Mouse (Mus musculus) ES-Bruce4 (cell line): ENCODE measurements around the gene Kdm2b. TPM values are rescaled to one million over a fixed set of nuclear protein-coding genes. Genes with fewer than 3 reads are reported as not detected.
"Not testable (repeated sequence)": the region's sequence is repeated elsewhere in the genome, so short reads cannot be mapped to it uniquely, and the experiment has no call there.

Source experiments
- H3K27ac ChIP-seq: 2 replicates; pipeline ENCODE4 v1.5.1; 2012; ENCODE audit warnings: low read length, inconsistent platforms; ENCODE audit not compliant: insufficient read depth
- H3K27me3 ChIP-seq: 2 replicates; pipeline ENCODE4 v1.6.1; 2012; ENCODE audit warnings: mild to moderate bottlenecking, low read length, inconsistent platforms; ENCODE audit not compliant: control insufficient read depth, poor library complexity, insufficient read depth, severe bottlenecking
- H3K36me3 ChIP-seq: 2 replicates; pipeline ENCODE4 v1.6.1; 2012; ENCODE audit warnings: inconsistent platforms, mild to moderate bottlenecking, low read length, moderate library complexity; ENCODE audit not compliant: control insufficient read depth, poor library complexity, insufficient read depth, severe bottlenecking
- H3K4me1 ChIP-seq: one replicate; pipeline ENCODE4 v1.8.1; 2011; ENCODE audit warnings: low read length; ENCODE audit not compliant: control insufficient read depth, insufficient read depth
- H3K4me3 ChIP-seq: 2 replicates; pipeline ENCODE4 v1.5.1; 2011; ENCODE audit warnings: low read depth, mild to moderate bottlenecking, low read length
- H3K9ac ChIP-seq: 2 replicates; pipeline ENCODE4 v1.6.1; 2012; ENCODE audit warnings: low read depth, mild to moderate bottlenecking, inconsistent platforms; ENCODE audit not compliant: poor library complexity, severe bottlenecking
- H3K9me3 ChIP-seq: replicated peaks from 2 replicates; pipeline ENCODE4 v1.6.1; 2012; ENCODE audit warnings: mild to moderate bottlenecking, low read length, inconsistent platforms; ENCODE audit not compliant: control insufficient read depth, poor library complexity, insufficient read depth, severe bottlenecking
- CTCF ChIP-seq: IDR thresholded peaks from one replicate; pipeline ENCODE4 v1.8.1; 2011; ENCODE audit warnings: low read depth, low read length
- EP300 ChIP-seq: IDR thresholded peaks from 2 replicates; pipeline ENCODE4 v1.6.1; 2011; ENCODE audit warnings: low read depth, low read length; ENCODE audit not compliant: insufficient read depth
- POLR2A ChIP-seq: IDR thresholded peaks from one replicate; pipeline ENCODE4 v1.8.1; 2011; ENCODE audit warnings: low read length; ENCODE audit not compliant: insufficient read depth
- polyA plus RNA-seq: library from polyadenylated mRNA; stranded (reverse); fragments of >200 nt; gene quantifications from 2 replicates; pipeline ENCODE4 v1.2.4, GENCODE M21; 2011; ENCODE audit warnings: low read depth; ENCODE audit not compliant: missing spikeins, insufficient read depth, insufficient read length

Gene Kdm2b
- polyA plus RNA-seq, 1 experiment = 56.8 TPM

GRCm38 (mm10) chr5:122988021-122988751, 1.4 kb downstream of the Kdm2b start:
- Histone ChIP-seq H3K9ac (peak overlapping the region; percentile 92), H3K4me1 (peaks cover 5% of the 10 kb centered on the region), H3K9me3 (no peaks in the 10 kb centered on the region), H3K36me3 (no peaks in the 10 kb centered on the region), H3K4me3 (peak overlapping the region; percentile 64), H3K27me3 (no peaks in the 10 kb centered on the region), H3K27ac (no peak overlapping the region)
- TF ChIP-seq POLR2A (no peak), CTCF (no peak), EP300 (0 out of 2 replicates have a peak, but pooled peaks have one; percentile 22)

- H3K27me3 ChIP-seq = no peaks in the 10 kb centered on the region
- peak overlapping the region; percentile 64 for H3K4me3 ChIP-seq
- H3K9ac ChIP-seq = peak overlapping the region; percentile 92
- peak overlapping the region; percentile 1; the same call in 1 of the 2 replicates for H3K27ac ChIP-seq
- TF ChIP-seq POLR2A (no peak), EP300 (no peak), CTCF (no peak)
- H3K9me3 ChIP-seq = no peaks in the 10 kb centered on the region
- H3K36me3 ChIP-seq = no peaks in the 10 kb centered on the region
- peaks cover 6% of the 10 kb centered on the region for H3K4me1 ChIP-seq
These were observed 2.2 kb downstream of the Kdm2b start for GRCm38 (mm10) chr5:122987211-122988020.

- no peak overlapping the region for H3K4me3 ChIP-seq
- H3K9me3 ChIP-seq = no peaks in the 10 kb centered on the region
- H3K4me1 ChIP-seq = peaks cover 6% of the 10 kb centered on the region
- peak overlapping the region; percentile 92; the same call in 1 of the 2 replicates for H3K9ac ChIP-seq
- no peak for TF ChIP-seq CTCF
- TF ChIP-seq POLR2A = no peak
- no peak for TF ChIP-seq EP300
- peak overlapping the region; percentile 59 for H3K27ac ChIP-seq
- no peaks in the 10 kb centered on the region for H3K27me3 ChIP-seq
- H3K36me3 ChIP-seq = no peaks in the 10 kb centered on the region
These were observed 3.5 kb downstream of the Kdm2b start for GRCm38 (mm10) chr5:122986091-122986493.

GRCm38 (mm10) chr5:122985276-122985675, 4.3 kb downstream of the Kdm2b start:
- no peak overlapping the region for H3K4me3 ChIP-seq
- peaks cover 5% of the 10 kb centered on the region for H3K4me1 ChIP-seq
- TF ChIP-seq POLR2A (no peak), CTCF (no peak), EP300 (no peak)
- peak overlapping the region; percentile 2; the same call in 1 of the 2 replicates for H3K27ac ChIP-seq
- H3K36me3 ChIP-seq = peaks cover 4% of the 10 kb centered on the region; the same call in 1 of the 2 replicates
- H3K27me3 ChIP-seq = no peaks in the 10 kb centered on the region
- H3K9me3 ChIP-seq = no peaks in the 10 kb centered on the region
- 0 out of 2 replicates have a peak overlapping the region, but pooled peaks have one; percentile 92 for H3K9ac ChIP-seq

- TF ChIP-seq POLR2A (no peak), EP300 (no peak)
- Histone ChIP-seq H3K27ac (no peak overlapping the region), H3K9me3 (no peaks in the 10 kb centered on the region), H3K4me3 (no peak overlapping the region), H3K4me1 (peaks cover 5% of the 10 kb centered on the region), H3K27me3 (no peaks in the 10 kb centered on the region), H3K9ac (no peak overlapping the region), H3K36me3 (peaks cover 5% of the 10 kb centered on the region; the same call in 1 of the 2 replicates)
These were observed 5.1 kb downstream of the Kdm2b start for GRCm38 (mm10) chr5:122984483-122984882.

GRCm38 (mm10) chr5:122978970-122979369, 10.7 kb downstream of the Kdm2b start:
- no peak overlapping the region for H3K9ac ChIP-seq
- peaks cover 2% of the 10 kb centered on the region for H3K4me1 ChIP-seq
- no peaks in the 10 kb centered on the region for H3K27me3 ChIP-seq
- no peak overlapping the region for H3K27ac ChIP-seq
- H3K36me3 ChIP-seq = peaks cover 6% of the 10 kb centered on the region
- TF ChIP-seq POLR2A (no peak), CTCF (no peak), EP300 (no peak)
- H3K4me3 ChIP-seq = no peak overlapping the region
- no peaks in the 10 kb centered on the region for H3K9me3 ChIP-seq

GRCm38 (mm10) chr5:122974701-122975100, 14.9 kb downstream of the Kdm2b start:
- not testable (repeated sequence) for H3K9ac ChIP-seq, H3K4me1 ChIP-seq, H3K36me3 ChIP-seq, H3K4me3 ChIP-seq, H3K27ac ChIP-seq, H3K27me3 ChIP-seq, H3K9me3 ChIP-seq
